Mouse (Mus musculus) forebrain, embryonic 10.5 days (tissue): ENCODE data around the gene Zswim7. TPM values are rescaled to one million over a fixed set of nuclear protein-coding genes. Genes with fewer than 3 reads are reported as not detected.
A peak's percentile ranks its signal among the peaks of the same experiment; 100 is the strongest.

Source experiments
- DNase-seq: peaks from one replicate; pipeline ENCODE4 v3.0.0-alpha.2; 2017; ENCODE audit warnings: low spot score; ENCODE audit errors: extremely low spot score
- H3K27ac ChIP-seq: fragments of 300-500 bp; sonication (generic); 2 replicates; pipeline ENCODE4 v1.5.1; 2016; ENCODE audit warnings: mild to moderate bottlenecking
- H3K27me3 ChIP-seq: fragments of 300-500 bp; sonication (generic); 2 replicates; pipeline ENCODE4 v1.6.1; 2016; ENCODE audit warnings: mild to moderate bottlenecking; ENCODE audit not compliant: poor library complexity, severe bottlenecking
- H3K36me3 ChIP-seq: fragments of 300-500 bp; sonication (generic); replicated peaks from 2 replicates; pipeline ENCODE4 v1.6.1; 2016; ENCODE audit warnings: mild to moderate bottlenecking, moderate library complexity
- H3K4me1 ChIP-seq: fragments of 300-500 bp; sonication (generic); 2 replicates; pipeline ENCODE4 v1.6.1; 2016
- H3K4me3 ChIP-seq: fragments of 300-500 bp; sonication (generic); 2 replicates; pipeline ENCODE4 v1.5.1; 2016; ENCODE audit warnings: mild to moderate bottlenecking, moderate library complexity
- H3K9me3 ChIP-seq: fragments of 300-500 bp; sonication (generic); 2 replicates; pipeline ENCODE4 v1.6.1; 2016; ENCODE audit warnings: mild to moderate bottlenecking, moderate library complexity
- WGBS: fragments of 180-500 bp; shearing (Covaris S2); methylation state at CpG from one replicate; pipeline ENCODE4 v1.1.7; 2016; 5-methylcytosine and 5-hydroxymethylcytosine counted together
- polyA plus RNA-seq: library from polyadenylated mRNA; unstranded; fragments of >200 nt; fragmentation: Nextera tagmentation; extraction: Ambion mirVana; gene quantifications from 2 replicates; pipeline ENCODE4 v1.2.1, GENCODE M21; 2016

Gene Zswim7
- polyA plus RNA-seq, 1 experiment from 2014 or later = 15.1 TPM

- no peaks in the 10 kb centered on the region for H3K9me3 ChIP-seq
- DNase-seq = peak; percentile 73
- 30% methylated on average over 5 of the region's 5 CpGs for WGBS
- H3K4me3 ChIP-seq = no peak overlapping the region
- peaks cover 1% of the 10 kb centered on the region for H3K36me3 ChIP-seq
- H3K27me3 ChIP-seq = no peaks in the 10 kb centered on the region
- peaks cover 16% of the 10 kb centered on the region for H3K4me1 ChIP-seq
- H3K27ac ChIP-seq = no peak overlapping the region
These were observed 3.1 kb downstream of the Zswim7 start for GRCm38 (mm10) chr11:62278027-62278426.

- Histone ChIP-seq H3K4me1 (peaks cover 14% of the 10 kb centered on the region), H3K27me3 (no peaks in the 10 kb centered on the region), H3K27ac (no peak overlapping the region), H3K9me3 (no peaks in the 10 kb centered on the region), H3K4me3 (no peak overlapping the region), H3K36me3 (no peaks in the 10 kb centered on the region)
- no peak for DNase-seq
- WGBS = 68% methylated on average over 8 of the region's 8 CpGs
These were observed 4.1 kb downstream of the Zswim7 start for GRCm38 (mm10) chr11:62277086-62277485.

- Histone ChIP-seq H3K27ac (no peak overlapping the region), H3K27me3 (0 out of 2 replicates have a peak, but pooled peaks cover 5% of the 10 kb centered on the region), H3K4me3 (no peak overlapping the region), H3K36me3 (no peaks in the 10 kb centered on the region), H3K4me1 (peaks cover 28% of the 10 kb centered on the region), H3K9me3 (no peaks in the 10 kb centered on the region)
- WGBS = 62% methylated on average over 5 of the region's 5 CpGs
- no peak for DNase-seq
These were observed 10.3 kb downstream of the Zswim7 start for GRCm38 (mm10) chr11:62270851-62271250.

GRCm38 (mm10) chr11:62269097-62269496 lies 12.1 kb downstream of the Zswim7 start:
- no peak overlapping the region for H3K4me3 ChIP-seq
- H3K27me3 ChIP-seq = 0 out of 2 replicates have a peak, but pooled peaks cover 5% of the 10 kb centered on the region
- no peaks in the 10 kb centered on the region for H3K36me3 ChIP-seq
- 81% methylated on average over 12 of the region's 12 CpGs for WGBS
- peaks cover 33% of the 10 kb centered on the region for H3K4me1 ChIP-seq
- H3K27ac ChIP-seq = no peak overlapping the region
- no peaks in the 10 kb centered on the region for H3K9me3 ChIP-seq
- DNase-seq = no peak

- Histone ChIP-seq H3K4me1 (peaks cover 33% of the 10 kb centered on the region), H3K36me3 (no peaks in the 10 kb centered on the region), H3K27ac (no peak overlapping the region), H3K9me3 (no peaks in the 10 kb centered on the region), H3K4me3 (no peak overlapping the region), H3K27me3 (0 out of 2 replicates have a peak, but pooled peaks cover 5% of the 10 kb centered on the region)
- WGBS = 89% methylated on average over 8 of the region's 8 CpGs
- DNase-seq = no peak
These were observed 12.8 kb downstream of the Zswim7 start for GRCm38 (mm10) chr11:62268381-62268780.

GRCm38 (mm10) chr11:62266466-62267214 lies 14.5 kb downstream of the Zswim7 start:
- DNase-seq = no peak
- H3K27ac ChIP-seq = peak overlapping the region; percentile 49
- no peaks in the 10 kb centered on the region for H3K9me3 ChIP-seq
- H3K4me3 ChIP-seq = no peak overlapping the region
- H3K27me3 ChIP-seq = 0 out of 2 replicates have a peak, but pooled peaks cover 5% of the 10 kb centered on the region
- no peaks in the 10 kb centered on the region for H3K36me3 ChIP-seq
- WGBS = 58% methylated on average over 17 of the region's 17 CpGs
- H3K4me1 ChIP-seq = peaks cover 40% of the 10 kb centered on the region

GRCm38 (mm10) chr11:62265642-62266041 lies 15.5 kb downstream of the Zswim7 start:
- no peak overlapping the region for H3K4me3 ChIP-seq
- no peaks in the 10 kb centered on the region for H3K36me3 ChIP-seq
- WGBS = 87% methylated on average over 7 of the region's 7 CpGs
- H3K27me3 ChIP-seq = 0 out of 2 replicates have a peak, but pooled peaks cover 5% of the 10 kb centered on the region
- H3K9me3 ChIP-seq = no peaks in the 10 kb centered on the region
- DNase-seq = no peak
- no peak overlapping the region for H3K27ac ChIP-seq
- H3K4me1 ChIP-seq = peaks cover 44% of the 10 kb centered on the region

- H3K36me3 ChIP-seq = no peaks in the 10 kb centered on the region
These were observed 17.2 kb downstream of the Zswim7 start for GRCm38 (mm10) chr11:62264018-62264417.

GRCm38 (mm10) chr11:62263599-62263998 lies 17.6 kb downstream of the Zswim7 start:
- no peak overlapping the region for H3K4me3 ChIP-seq
- no peak for DNase-seq
- no peak overlapping the region for H3K27ac ChIP-seq
- H3K36me3 ChIP-seq = no peaks in the 10 kb centered on the region
- WGBS = 89% methylated on average over 7 of the region's 7 CpGs
- H3K4me1 ChIP-seq = peaks cover 51% of the 10 kb centered on the region
- 0 out of 2 replicates have a peak, but pooled peaks cover 5% of the 10 kb centered on the region for H3K27me3 ChIP-seq
- no peaks in the 10 kb centered on the region for H3K9me3 ChIP-seq

More at GRCm38 (mm10) chr11:62264018-62264417, 17.2 kb downstream of the Zswim7 start:
- H3K4me1 ChIP-seq = peaks cover 47% of the 10 kb centered on the region
- H3K27ac ChIP-seq = no peak overlapping the region
- no peaks in the 10 kb centered on the region for H3K9me3 ChIP-seq
- H3K27me3 ChIP-seq = 0 out of 2 replicates have a peak, but pooled peaks cover 5% of the 10 kb centered on the region
- WGBS = 84% methylated on average over 7 of the region's 7 CpGs
- no peak for DNase-seq
- no peak overlapping the region for H3K4me3 ChIP-seq

GRCm38 (mm10) chr11:62259214-62259613 lies 22.0 kb downstream of the Zswim7 start:
- 56% methylated on average over 5 of the region's 5 CpGs for WGBS
- H3K4me1 ChIP-seq = peaks cover 32% of the 10 kb centered on the region

GRCm38 (mm10) chr11:62253380-62253779 lies 27.8 kb downstream of the Zswim7 start:
- no peaks in the 10 kb centered on the region for H3K9me3 ChIP-seq
- no peak overlapping the region for H3K27ac ChIP-seq
- WGBS = 82% methylated on average over 5 of the region's 5 CpGs

More at GRCm38 (mm10) chr11:62259214-62259613, 22.0 kb downstream of the Zswim7 start:
- no peak for DNase-seq
- Histone ChIP-seq H3K27ac (peak overlapping the region; percentile 58; the same call in 1 of the 2 replicates), H3K27me3 (no peaks in the 10 kb centered on the region), H3K4me3 (no peak overlapping the region), H3K9me3 (no peaks in the 10 kb centered on the region), H3K36me3 (no peaks in the 10 kb centered on the region)

GRCm38 (mm10) chr11:62251047-62251446 lies 30.1 kb downstream of the Zswim7 start:
- WGBS = 55% methylated on average over 11 of the region's 11 CpGs
- Histone ChIP-seq H3K27ac (peak overlapping the region; percentile 70), H3K27me3 (peaks cover 60% of the 10 kb centered on the region)

More at GRCm38 (mm10) chr11:62253380-62253779, 27.8 kb downstream of the Zswim7 start:
- H3K4me3 ChIP-seq = no peak overlapping the region
- peaks cover 45% of the 10 kb centered on the region for H3K27me3 ChIP-seq
- peaks cover 39% of the 10 kb centered on the region for H3K4me1 ChIP-seq
- H3K36me3 ChIP-seq = no peaks in the 10 kb centered on the region
- DNase-seq = no peak

More at GRCm38 (mm10) chr11:62251047-62251446, 30.1 kb downstream of the Zswim7 start:
- no peak overlapping the region for H3K4me3 ChIP-seq
- peaks cover 37% of the 10 kb centered on the region for H3K4me1 ChIP-seq
- H3K36me3 ChIP-seq = no peaks in the 10 kb centered on the region
- peaks cover 5% of the 10 kb centered on the region; the same call in 1 of the 2 replicates for H3K9me3 ChIP-seq
- peak; percentile 25 for DNase-seq
